Mouse (Mus musculus): ENCODE measurements around the gene Tmem115. TPM values are rescaled to one million over a fixed set of nuclear protein-coding genes. Genes with fewer than 3 reads are reported as not detected.
"Not testable (repeated sequence)": the region's sequence is repeated elsewhere in the genome, so short reads cannot be mapped to it uniquely, and the experiment has no call there.

The Tmem115 gene
- polyA plus RNA-seq, 1 experiment = 0.88 TPM

DNA sequence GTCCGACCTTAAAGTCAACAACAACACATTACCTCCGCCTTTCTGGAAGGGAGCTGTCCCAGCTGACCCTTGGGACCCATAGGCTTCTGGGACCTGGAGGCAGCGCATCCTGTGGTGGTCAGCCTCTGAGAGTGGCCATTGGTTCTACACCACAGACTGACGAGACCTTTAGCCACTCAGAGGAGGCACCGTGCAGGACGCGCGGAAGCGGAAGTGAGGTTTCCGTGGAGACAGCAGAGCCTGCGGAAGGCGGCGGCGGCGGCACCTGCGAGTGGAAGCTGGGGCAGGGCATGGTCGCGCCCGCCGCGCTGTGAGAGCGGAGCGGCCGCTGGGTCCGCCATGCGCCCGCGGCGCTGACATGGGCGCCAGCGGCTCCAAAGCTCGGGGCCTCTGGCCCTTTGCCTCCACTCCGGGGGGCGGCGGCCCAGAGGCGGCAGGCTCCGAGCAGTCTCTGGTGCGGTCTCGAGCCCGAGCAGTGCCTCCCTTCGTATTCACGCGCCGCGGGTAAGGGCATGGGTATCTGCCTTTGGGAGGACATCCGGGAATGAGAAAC is 29.4 kb downstream of the Tmem115 start, which contains the start of gene Tusc2:
Gene Tusc2 (plus strand): TSS at position 227 of the 553 bp plus-strand sequence.
- Histone ChIP-seq H3K36me3 (ENCODE audit: control insufficient read depth) (peaks cover 76% of the 10 kb centered on the region), H3K9me3 (ENCODE audit: control insufficient read depth, low read length) (no peaks in the 10 kb centered on the region), H3K4me1 (ENCODE audit: control insufficient read depth) (peaks cover 60% of the 10 kb centered on the region), H3K27me3 (ENCODE audit: control insufficient read depth) (no peaks in the 10 kb centered on the region), H3K4me3 (replicated peaks) (peak within 1 kb of the TSS; percentile 76)
- TF ChIP-seq TAL1 (IDR thresholded peaks at IDR 0.05; ENCODE audit: low read length) (no peak), GATA1 (IDR thresholded peaks at IDR 0.05; ENCODE audit: low read length) (no peak)

DNA sequence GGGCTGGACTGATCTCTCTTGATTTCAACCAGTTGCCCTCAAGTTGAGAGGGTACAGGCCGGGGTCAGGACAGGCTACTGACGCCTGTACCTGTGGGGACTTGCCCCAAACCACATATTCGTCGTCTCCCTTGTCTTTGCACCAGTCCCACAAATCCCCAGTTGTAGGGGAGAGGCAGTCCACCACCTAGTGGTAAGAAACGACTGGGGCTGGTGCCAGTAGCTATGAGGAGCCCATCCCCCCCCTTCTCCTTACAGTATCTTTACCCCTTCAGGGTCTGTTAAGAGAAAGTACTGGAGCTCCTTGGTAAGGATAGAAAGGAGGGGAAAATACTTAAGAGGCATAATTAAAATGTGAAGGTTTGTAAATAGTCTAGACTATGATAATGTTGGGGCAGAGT is 31.8 kb downstream of the Tmem115 start:
- Histone ChIP-seq H3K4me1 (ENCODE audit: control insufficient read depth) (peaks cover 84% of the 10 kb centered on the region), H3K36me3 (ENCODE audit: control insufficient read depth) (peaks cover 59% of the 10 kb centered on the region)
- H3K9me3 ChIP-seq (ENCODE audit: control insufficient read depth, low read length); H3K27me3 ChIP-seq (ENCODE audit: control insufficient read depth); H3K4me3 ChIP-seq (replicated peaks): not testable (repeated sequence)

DNA sequence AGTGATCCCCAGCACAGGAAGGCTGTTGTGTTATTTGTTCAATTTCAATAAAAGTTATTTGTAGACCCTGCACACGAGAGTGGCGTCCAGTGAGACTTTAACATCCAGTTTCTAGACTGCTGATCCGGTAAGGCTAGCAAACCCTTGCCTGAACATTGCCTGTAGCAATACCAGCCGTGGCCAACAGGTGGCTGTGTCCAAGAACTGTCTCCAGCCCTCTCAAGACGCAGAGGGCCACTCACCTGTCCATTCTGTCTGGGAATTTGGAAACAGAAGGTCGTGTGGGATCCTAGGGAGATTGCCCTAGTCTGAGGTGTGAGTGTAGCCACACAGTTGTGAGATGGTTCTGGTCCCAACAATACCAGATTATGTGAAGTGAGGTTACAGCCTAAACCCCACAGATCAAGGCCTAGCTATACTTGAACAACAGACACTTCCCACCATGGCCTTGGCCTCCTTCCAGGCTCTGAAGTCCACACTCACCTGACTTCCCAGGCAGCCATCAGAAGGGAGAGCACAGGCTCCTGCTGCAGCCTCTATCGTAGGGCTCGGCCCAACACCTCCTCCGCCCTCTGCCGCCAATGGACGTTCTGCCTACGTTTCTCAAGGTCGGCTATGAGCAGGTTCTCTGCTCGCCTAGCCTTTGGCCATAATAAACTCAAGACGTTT is 32.4 kb downstream of the Tmem115 start:
- H3K36me3 ChIP-seq (ENCODE audit: control insufficient read depth) = peaks cover 59% of the 10 kb centered on the region
- TF ChIP-seq GATA1 (IDR thresholded peaks at IDR 0.05; ENCODE audit: low read length) (no peak), TAL1 (IDR thresholded peaks at IDR 0.05; ENCODE audit: low read length) (no peak)

DNA sequence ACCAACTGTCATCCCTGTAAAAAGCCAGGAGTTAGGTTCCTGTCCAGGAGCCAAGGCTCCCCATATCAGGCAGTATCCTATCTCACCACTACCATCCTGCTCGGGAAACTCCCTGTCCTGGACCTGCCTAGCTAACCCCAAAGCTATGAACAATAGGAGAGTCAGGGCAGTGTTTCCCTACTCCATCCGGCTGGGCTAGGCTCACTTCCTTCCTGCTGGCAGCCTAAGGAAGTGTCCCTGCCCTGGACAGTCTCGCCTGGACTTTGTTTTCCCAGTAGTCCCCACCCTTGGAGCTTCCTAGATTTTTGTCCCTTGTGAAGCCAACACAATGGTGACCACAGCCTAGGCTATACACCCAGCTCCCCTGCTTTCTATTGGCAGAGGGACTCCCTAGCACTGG is 33.1 kb downstream of the Tmem115 start:
- Histone ChIP-seq H3K9me3 (ENCODE audit: control insufficient read depth, low read length) (no peaks in the 10 kb centered on the region), H3K4me3 (replicated peaks) (no peak overlapping the region), H3K4me1 (ENCODE audit: control insufficient read depth) (peaks cover 95% of the 10 kb centered on the region), H3K36me3 (ENCODE audit: control insufficient read depth) (peaks cover 59% of the 10 kb centered on the region), H3K27me3 (ENCODE audit: control insufficient read depth) (no peaks in the 10 kb centered on the region)
- TF ChIP-seq GATA1 (IDR thresholded peaks at IDR 0.05; ENCODE audit: low read length) (no peak), TAL1 (IDR thresholded peaks at IDR 0.05; ENCODE audit: low read length) (no peak)

More for the DNA sequence above, 32.4 kb downstream of the Tmem115 start:
- Histone ChIP-seq H3K4me3 (replicated peaks) (no peak overlapping the region), H3K9me3 (ENCODE audit: control insufficient read depth, low read length) (no peaks in the 10 kb centered on the region), H3K4me1 (ENCODE audit: control insufficient read depth) (peaks cover 90% of the 10 kb centered on the region), H3K27me3 (ENCODE audit: control insufficient read depth) (no peaks in the 10 kb centered on the region)

DNA sequence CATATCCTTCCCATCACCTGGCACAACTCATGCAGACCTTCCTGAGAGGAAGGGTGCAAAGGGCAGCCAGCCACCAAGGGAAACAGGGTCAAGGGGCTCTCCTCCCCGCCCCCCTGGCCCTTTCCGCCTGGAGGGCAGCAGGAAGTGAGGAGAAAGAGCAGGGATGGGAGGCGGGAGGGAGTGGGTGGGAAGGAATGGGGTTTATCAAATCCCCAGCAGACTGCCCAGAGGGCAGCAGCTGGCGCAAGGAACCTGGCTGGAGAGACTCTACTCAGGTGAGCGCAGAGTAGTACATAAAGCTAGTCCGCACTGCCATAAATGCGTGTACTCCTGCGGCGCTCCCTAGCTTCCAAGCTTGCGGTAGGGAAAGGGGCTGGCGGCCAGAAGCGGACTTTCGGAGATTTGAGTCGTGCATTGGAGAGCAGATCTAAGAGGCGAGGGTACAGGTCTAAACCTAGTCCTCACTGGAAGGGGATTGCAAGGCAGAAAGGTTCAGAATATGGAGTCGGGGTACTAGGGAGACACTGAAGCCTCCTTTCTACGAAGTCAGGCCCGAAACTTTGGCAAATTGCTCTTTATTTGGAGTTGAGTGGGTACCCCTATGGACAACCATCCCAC is 34.1 kb downstream of the Tmem115 start, which contains the start of gene Hyal2:
Gene Hyal2 (plus strand): TSS at position 244 of the 618 bp plus-strand sequence.
- peaks cover 60% of the 10 kb centered on the region for H3K36me3 ChIP-seq (ENCODE audit: control insufficient read depth)
- no peak for TF ChIP-seq TAL1 (IDR thresholded peaks at IDR 0.05; ENCODE audit: low read length)
- TF ChIP-seq GATA1 (IDR thresholded peaks at IDR 0.05; ENCODE audit: low read length) = no peak

DNA sequence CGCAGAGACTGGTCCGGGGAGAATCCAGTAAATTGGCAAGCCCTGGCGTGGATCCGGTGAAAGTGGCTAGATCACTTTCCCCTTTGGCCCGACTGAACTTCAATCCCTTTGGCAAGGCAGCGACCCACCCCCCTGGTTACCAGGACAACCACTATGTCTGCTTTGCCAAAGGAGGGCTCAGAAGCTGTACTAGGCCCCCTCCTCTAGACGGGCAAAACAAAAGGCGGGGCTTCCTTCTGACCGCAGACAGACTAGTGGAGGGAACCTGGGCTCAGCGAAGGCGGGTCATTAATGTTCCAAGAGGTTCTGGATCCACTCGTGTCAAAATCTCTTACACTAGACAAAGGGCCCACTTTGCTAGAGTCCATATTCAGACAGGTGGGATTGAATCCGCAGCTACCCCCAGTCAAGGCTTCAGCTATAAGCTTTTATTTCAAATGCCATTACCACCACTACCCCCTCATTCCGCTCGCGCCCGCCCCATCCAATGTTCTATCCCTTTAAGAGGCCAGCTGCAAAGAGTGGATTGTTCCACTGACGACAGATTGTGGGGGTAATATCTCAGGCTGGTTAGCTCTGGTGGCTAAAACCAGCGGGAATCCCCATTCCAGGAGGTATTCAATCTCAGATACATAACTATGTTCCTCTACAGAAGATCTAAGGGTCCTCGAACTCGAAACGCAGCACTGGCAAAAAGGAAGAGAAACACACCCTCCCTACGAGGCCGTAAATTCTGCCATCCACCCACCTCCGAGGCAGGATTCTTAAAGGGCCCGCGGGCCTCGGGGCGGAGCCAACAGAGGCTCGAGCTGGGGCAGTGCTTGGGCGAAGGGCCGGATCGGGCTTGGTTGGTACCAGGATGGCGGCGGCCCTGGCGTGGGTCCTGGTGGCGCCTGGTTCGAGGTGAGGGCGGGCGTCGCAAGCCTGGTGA is 34.9 kb downstream of the Tmem115 start:
- H3K9me3 ChIP-seq (ENCODE audit: control insufficient read depth, low read length) = no peaks in the 10 kb centered on the region
- H3K4me1 ChIP-seq (ENCODE audit: control insufficient read depth) = peaks cover 97% of the 10 kb centered on the region
- peak overlapping the region; percentile 93 for H3K4me3 ChIP-seq (replicated peaks)
- TF ChIP-seq GATA1 (IDR thresholded peaks at IDR 0.05; ENCODE audit: low read length) (no peak), TAL1 (IDR thresholded peaks at IDR 0.05; ENCODE audit: low read length) (no peak)
- H3K36me3 ChIP-seq (ENCODE audit: control insufficient read depth) = peaks cover 68% of the 10 kb centered on the region
- no peaks in the 10 kb centered on the region for H3K27me3 ChIP-seq (ENCODE audit: control insufficient read depth)

More for the DNA sequence above, 34.1 kb downstream of the Tmem115 start, which contains the start of gene Hyal2:
- Histone ChIP-seq H3K4me1 (ENCODE audit: control insufficient read depth) (peaks cover 95% of the 10 kb centered on the region), H3K9me3 (ENCODE audit: control insufficient read depth, low read length) (no peaks in the 10 kb centered on the region), H3K4me3 (replicated peaks) (peak within 1 kb of the TSS; percentile 93), H3K27me3 (ENCODE audit: control insufficient read depth) (no peaks in the 10 kb centered on the region)

DNA sequence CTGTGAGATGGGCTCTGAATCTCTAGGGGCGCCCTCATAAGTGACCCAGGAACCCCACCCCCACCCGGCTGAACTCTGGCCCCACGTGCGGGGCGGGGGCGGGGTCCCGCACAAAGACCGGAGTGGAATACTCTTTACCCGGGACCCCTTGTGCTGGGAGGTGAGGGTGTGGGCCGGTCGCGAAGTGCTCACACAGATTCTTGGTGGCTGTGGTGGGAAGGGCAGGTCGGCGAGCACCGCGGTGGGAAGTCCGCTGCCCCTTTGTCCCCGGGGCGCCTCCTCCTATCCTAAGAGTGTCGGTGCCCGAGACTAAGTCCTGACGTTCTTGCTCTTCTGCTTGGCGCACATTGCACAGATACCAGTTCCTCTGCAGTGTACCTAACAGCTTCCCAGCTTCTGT is 35.5 kb downstream of the Tmem115 start:
- Histone ChIP-seq H3K9me3 (ENCODE audit: control insufficient read depth, low read length) (no peaks in the 10 kb centered on the region), H3K4me1 (ENCODE audit: control insufficient read depth) (peaks cover 91% of the 10 kb centered on the region), H3K36me3 (ENCODE audit: control insufficient read depth) (peaks cover 67% of the 10 kb centered on the region), H3K27me3 (ENCODE audit: control insufficient read depth) (no peaks in the 10 kb centered on the region), H3K4me3 (replicated peaks) (peak overlapping the region; percentile 93)
- no peak for TF ChIP-seq GATA1 (IDR thresholded peaks at IDR 0.05; ENCODE audit: low read length)
- no peak for TF ChIP-seq TAL1 (IDR thresholded peaks at IDR 0.05; ENCODE audit: low read length)

DNA sequence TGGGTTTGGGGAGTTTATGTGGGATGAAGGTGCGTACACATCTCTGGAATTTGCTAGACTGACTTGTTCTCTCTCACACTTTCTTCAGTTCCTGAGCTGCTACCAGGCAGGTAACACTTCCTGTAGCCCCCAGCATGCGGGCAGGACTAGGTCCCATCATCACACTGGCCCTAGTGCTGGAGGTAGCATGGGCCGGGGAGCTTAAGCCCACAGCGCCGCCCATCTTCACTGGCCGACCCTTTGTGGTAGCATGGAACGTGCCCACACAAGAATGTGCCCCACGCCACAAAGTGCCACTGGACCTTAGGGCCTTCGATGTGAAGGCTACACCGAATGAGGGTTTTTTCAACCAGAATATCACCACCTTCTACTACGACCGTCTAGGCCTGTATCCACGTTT is 36.3 kb downstream of the Tmem115 start:
- Histone ChIP-seq H3K36me3 (ENCODE audit: control insufficient read depth) (peaks cover 65% of the 10 kb centered on the region), H3K9me3 (ENCODE audit: control insufficient read depth, low read length) (no peaks in the 10 kb centered on the region), H3K27me3 (ENCODE audit: control insufficient read depth) (no peaks in the 10 kb centered on the region), H3K4me3 (replicated peaks) (peak overlapping the region; percentile 93), H3K4me1 (ENCODE audit: control insufficient read depth) (peaks cover 88% of the 10 kb centered on the region)
- TF ChIP-seq TAL1 (IDR thresholded peaks at IDR 0.05; ENCODE audit: low read length) (no peak), GATA1 (IDR thresholded peaks at IDR 0.05; ENCODE audit: low read length) (no peak)
